Mouse (Mus musculus) forebrain, embryonic 16.5 days (tissue): ENCODE data around the gene Taok2. TPM values are rescaled to one million over a fixed set of nuclear protein-coding genes. Genes with fewer than 3 reads are reported as not detected.

Source experiments
- ATAC-seq: fragments of 200-750 bp; cut with Nextera tagmentation; 2 replicates; pipeline ENCODE4 v1.8.0; 2017; ENCODE audit warnings: mild to moderate bottlenecking, moderate library complexity
- H3K27ac ChIP-seq: fragments of 300-500 bp; sonication (generic); 2 replicates; pipeline ENCODE4 v1.5.1; 2014; ENCODE audit warnings: low read length, control low read depth
- H3K27me3 ChIP-seq: fragments of 300-500 bp; sonication (generic); replicated peaks from 2 replicates; pipeline ENCODE4 v1.6.1; 2014; ENCODE audit warnings: low read length; ENCODE audit not compliant: control insufficient read depth, insufficient read depth
- H3K36me3 ChIP-seq: fragments of 300-500 bp; sonication (generic); 2 replicates; pipeline ENCODE4 v1.6.1; 2014; ENCODE audit not compliant: control insufficient read depth, insufficient read depth
- H3K4me1 ChIP-seq: fragments of 300-500 bp; sonication (generic); replicated peaks from 2 replicates; pipeline ENCODE4 v1.6.1; 2014; ENCODE audit warnings: low read length; ENCODE audit not compliant: control insufficient read depth, insufficient read depth
- H3K4me2 ChIP-seq: fragments of 300-500 bp; sonication (generic); 2 replicates; pipeline ENCODE4 v1.6.1; 2014; ENCODE audit warnings: mild to moderate bottlenecking, low read length, control low read depth
- H3K4me3 ChIP-seq: fragments of 300-500 bp; sonication (generic); replicated peaks from 2 replicates; pipeline ENCODE4 v1.5.1; 2014; ENCODE audit warnings: mild to moderate bottlenecking, low read length, control low read depth
- H3K9ac ChIP-seq: fragments of 300-500 bp; sonication (generic); replicated peaks from 2 replicates; pipeline ENCODE4 v1.6.1; 2014; ENCODE audit warnings: low read depth, low read length, control low read depth
- H3K9me3 ChIP-seq: fragments of 300-500 bp; sonication (generic); 2 replicates; pipeline ENCODE4 v1.6.1; 2016; ENCODE audit warnings: low read length; ENCODE audit not compliant: control insufficient read depth
- WGBS: fragments of 180-500 bp; shearing (Covaris S2); extraction: QIAGEN DNeasy Blood & Tissue Kit; methylation state at CpG from one replicate; pipeline ENCODE4 v1.1.7; 2014; 5-methylcytosine and 5-hydroxymethylcytosine counted together
- polyA plus RNA-seq: library from polyadenylated mRNA; unstranded; fragments of >200 nt; fragmentation: Nextera tagmentation; extraction: Ambion mirVana; gene quantifications from 2 replicates; pipeline ENCODE4 v1.2.1, GENCODE M21; 2015

Taok2 gene
- polyA plus RNA-seq, 1 experiment from 2014 or later: 65.6 TPM

DNA sequence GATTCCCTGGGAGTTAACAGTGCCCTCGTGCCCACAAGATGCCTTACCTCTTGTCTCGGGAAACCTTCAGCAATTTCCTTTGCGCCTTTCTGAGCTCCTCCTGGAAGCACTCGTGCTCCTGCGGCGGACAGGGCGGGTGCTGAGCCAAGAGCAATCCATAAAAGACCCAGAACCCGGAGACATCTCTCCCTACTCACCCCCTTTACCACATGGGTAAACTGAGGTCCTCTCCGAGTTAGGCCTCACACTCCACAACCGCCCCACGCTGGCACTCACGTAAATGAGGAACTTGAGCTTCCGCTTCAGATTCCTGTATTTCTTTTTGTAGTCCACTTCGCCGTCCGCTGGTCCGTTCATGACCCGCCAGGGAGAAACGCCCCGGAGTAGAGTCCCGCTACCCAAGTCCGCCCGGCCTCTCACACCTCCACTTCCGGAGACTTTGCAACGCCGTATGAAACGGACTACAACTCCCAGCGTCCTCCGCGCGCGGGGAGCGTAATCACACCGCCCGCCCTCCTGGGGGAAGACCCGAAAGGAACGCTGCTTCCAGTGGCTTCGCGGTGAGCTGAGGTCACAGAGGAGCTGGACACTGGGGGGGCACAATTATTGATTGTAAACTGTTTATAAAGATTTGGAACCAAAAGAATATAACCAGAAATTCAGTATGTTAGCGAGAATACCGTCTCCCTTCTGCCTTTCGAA lies 22.9 kb downstream of the Taok2 start, which contains the start of gene Hirip3:
Gene Hirip3, plus strand, starts transcription at position 544 of the 702 bp plus-strand sequence.
- Histone ChIP-seq H3K36me3 (peaks cover 8% of the 10 kb centered on the region; the same call in 1 of the 2 replicates), H3K9ac (peak within 1 kb of the TSS; percentile 67), H3K27me3 (no peaks in the 10 kb centered on the region), H3K4me2 (peak within 1 kb of the TSS; percentile 87), H3K4me1 (peaks cover 22% of the 10 kb centered on the region), H3K9me3 (no peaks in the 10 kb centered on the region), H3K27ac (peak within 1 kb of the TSS; percentile 87), H3K4me3 (peak within 1 kb of the TSS; percentile 76)
- ATAC-seq: peak; percentile 92
- 3% methylated on average over 42 of the region's 42 CpGs for WGBS

DNA sequence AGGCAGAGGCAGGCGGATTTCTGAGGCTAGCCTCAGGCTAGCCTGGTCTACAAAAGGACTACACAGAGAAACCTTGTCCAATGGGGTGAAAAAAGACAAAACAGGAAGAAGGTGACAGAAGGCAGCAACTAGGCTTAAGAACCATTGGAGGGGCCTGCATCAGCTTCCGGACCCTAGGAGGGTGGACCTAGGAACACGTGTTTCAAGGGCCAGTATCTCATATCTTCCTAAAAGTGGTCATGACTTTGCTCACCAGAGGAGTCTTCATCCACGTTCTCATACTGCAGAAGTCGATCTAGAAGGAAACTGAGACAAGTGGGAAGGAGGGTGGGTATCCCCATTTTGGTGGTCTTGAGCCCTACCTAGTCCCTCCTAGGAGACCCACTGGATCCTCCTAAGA lies 23.5 kb downstream of the Taok2 start:
- ATAC-seq: no peak
- H3K27me3 ChIP-seq: no peaks in the 10 kb centered on the region
- peaks cover 3% of the 10 kb centered on the region; the same call in 1 of the 2 replicates for H3K36me3 ChIP-seq
- 69% methylated on average over 5 of the region's 5 CpGs for WGBS
- peak overlapping the region; percentile 87 for H3K4me2 ChIP-seq
- no peak overlapping the region for H3K27ac ChIP-seq
- peak overlapping the region; percentile 67 for H3K9ac ChIP-seq
- H3K4me1 ChIP-seq: peaks cover 22% of the 10 kb centered on the region
- H3K4me3 ChIP-seq: peak overlapping the region; percentile 76
- H3K9me3 ChIP-seq: no peaks in the 10 kb centered on the region

DNA sequence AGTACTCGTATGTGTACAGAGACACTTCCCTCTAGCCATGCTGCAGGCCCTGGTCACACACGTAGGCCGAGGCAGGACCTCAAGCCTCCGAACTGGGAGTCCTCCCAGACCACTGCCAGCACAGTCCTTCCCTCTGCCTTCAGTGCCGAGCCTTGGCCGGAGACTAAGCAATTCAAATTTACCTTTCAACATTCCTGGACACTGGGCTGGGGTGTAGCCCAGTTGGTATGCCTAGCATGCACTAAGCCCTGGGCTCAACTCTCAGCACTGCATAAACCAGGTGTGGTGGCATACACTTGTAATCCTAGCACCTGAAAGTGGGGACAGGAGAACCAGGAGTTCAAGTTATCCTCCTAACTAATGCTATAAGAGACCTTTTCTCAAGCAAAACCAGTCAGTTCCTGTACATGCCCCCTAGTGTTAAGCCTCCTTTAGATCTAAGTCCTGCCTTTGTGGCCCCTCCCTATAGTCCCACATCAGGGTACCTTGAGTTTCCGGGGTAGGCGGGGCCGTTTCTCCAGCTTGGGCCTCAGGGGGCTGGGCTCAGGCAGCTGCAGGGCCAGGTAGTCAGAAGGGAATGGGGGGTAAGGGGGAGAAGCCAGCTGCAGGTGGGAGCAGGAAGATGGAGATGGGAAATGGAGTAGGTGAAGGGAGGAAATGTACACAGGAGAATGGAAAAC lies 27.6 kb downstream of the Taok2 start:
- peaks cover 7% of the 10 kb centered on the region for H3K4me1 ChIP-seq
- H3K4me2 ChIP-seq: no peak overlapping the region
- no peaks in the 10 kb centered on the region for H3K27me3 ChIP-seq
- WGBS: 75% methylated on average over 9 of the region's 9 CpGs
- H3K36me3 ChIP-seq: peaks cover 11% of the 10 kb centered on the region; the same call in 1 of the 2 replicates
- H3K27ac ChIP-seq: no peak overlapping the region
- H3K9ac ChIP-seq: no peak overlapping the region
- no peak overlapping the region for H3K4me3 ChIP-seq
- ATAC-seq: no peak
- H3K9me3 ChIP-seq: no peaks in the 10 kb centered on the region

DNA sequence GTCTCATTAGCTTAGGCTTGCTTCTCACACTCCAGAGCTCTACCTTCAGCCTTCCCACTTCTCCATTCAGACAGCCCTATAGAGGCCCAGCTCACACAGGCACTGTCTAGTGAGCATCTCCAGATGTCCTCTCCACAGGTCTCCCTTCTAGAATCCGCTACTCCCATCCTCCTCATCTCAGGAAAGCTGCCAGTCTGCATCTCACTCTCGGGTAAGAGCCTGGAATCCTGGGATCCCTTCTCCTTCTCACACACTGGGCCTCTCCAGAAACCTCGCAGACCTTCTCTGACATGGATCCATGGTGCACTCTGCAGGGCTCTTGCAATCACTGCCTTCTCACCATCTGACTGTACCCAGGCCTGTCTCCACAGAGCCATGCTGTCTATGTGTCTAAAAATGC lies 28.9 kb downstream of the Taok2 start:
- no peak for ATAC-seq
- H3K9me3 ChIP-seq: no peaks in the 10 kb centered on the region
- WGBS: 71% methylated on average over 3 of the region's 3 CpGs
- no peak overlapping the region for H3K27ac ChIP-seq
- H3K4me3 ChIP-seq: no peak overlapping the region
- no peaks in the 10 kb centered on the region for H3K27me3 ChIP-seq
- H3K4me1 ChIP-seq: peaks cover under 1% of the 10 kb centered on the region
- H3K9ac ChIP-seq: no peak overlapping the region
- peaks cover 11% of the 10 kb centered on the region; the same call in 1 of the 2 replicates for H3K36me3 ChIP-seq
- no peak overlapping the region for H3K4me2 ChIP-seq

DNA sequence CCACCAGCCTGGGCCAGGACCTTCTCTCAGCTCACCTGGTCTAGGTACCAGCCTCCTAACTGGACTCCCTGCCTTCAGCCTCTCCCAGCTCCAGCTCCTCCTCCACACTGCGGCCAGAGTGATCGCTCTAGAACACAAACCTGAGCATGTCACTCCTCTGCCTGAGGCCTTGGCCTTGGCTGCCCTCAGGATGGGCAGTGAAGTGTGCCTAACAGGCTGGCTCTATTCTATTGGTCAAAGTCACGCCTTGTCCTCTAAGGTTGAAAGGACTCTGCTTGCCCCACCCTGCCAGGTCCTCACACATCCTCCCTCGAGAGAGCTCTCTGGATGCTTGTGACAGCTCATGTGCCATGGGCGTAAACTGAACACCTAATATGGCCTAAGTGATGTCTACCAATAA lies 31.0 kb downstream of the Taok2 start:
- Histone ChIP-seq H3K4me3 (no peak overlapping the region), H3K27ac (no peak overlapping the region), H3K9me3 (no peaks in the 10 kb centered on the region), H3K27me3 (peaks cover 2% of the 10 kb centered on the region; the same call in 1 of the 2 replicates), H3K9ac (no peak overlapping the region), H3K4me2 (no peak overlapping the region), H3K4me1 (peaks cover 9% of the 10 kb centered on the region), H3K36me3 (peaks cover 11% of the 10 kb centered on the region; the same call in 1 of the 2 replicates)
- no peak for ATAC-seq
- WGBS: 85% methylated on average over 5 of the region's 5 CpGs

DNA sequence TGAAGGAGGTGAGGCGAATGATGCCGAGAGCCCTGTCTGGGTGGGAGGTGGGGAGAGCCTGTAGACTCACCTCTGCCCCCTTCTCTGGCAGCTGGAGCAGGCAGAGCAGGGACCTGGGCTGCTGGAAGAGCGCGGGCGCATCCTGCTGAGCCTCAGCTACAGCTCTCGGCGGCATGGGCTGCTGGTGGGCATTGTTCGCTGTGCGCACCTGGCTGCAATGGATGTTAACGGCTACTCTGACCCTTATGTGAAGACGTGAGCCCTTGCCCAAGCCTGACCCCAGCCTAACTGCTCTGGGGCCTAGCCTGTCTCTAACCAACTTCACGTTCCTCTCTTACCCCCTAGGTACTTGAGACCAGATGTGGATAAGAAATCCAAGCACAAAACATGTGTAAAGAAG lies 33.3 kb downstream of the Taok2 start:
- no peak overlapping the region for H3K27ac ChIP-seq
- H3K4me3 ChIP-seq: no peak overlapping the region
- H3K4me1 ChIP-seq: peaks cover 19% of the 10 kb centered on the region
- H3K9ac ChIP-seq: no peak overlapping the region
- ATAC-seq: no peak
- peaks cover 11% of the 10 kb centered on the region; the same call in 1 of the 2 replicates for H3K36me3 ChIP-seq
- peaks cover 4% of the 10 kb centered on the region; the same call in 1 of the 2 replicates for H3K27me3 ChIP-seq
- H3K9me3 ChIP-seq: no peaks in the 10 kb centered on the region
- H3K4me2 ChIP-seq: no peak overlapping the region
- 41% methylated on average over 12 of the region's 12 CpGs for WGBS

DNA sequence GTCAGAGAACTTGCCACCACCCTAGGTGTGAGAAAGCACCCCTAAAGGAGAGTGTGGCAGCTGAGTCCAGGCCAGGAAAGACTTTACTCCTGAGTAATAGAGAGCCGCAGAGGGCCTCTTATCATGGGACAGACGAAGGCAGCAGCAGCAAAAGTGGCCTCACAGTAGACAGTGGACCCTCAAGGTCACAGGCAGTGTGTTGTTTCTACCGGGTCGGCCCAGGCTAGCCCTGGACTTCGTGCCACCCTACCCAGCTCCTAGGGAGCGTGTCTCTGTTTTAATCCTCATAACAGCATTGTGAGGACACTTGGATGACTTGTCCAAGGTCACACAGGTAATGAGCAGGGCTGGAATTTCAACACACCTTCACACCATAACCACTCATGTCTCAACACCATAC lies 34.3 kb downstream of the Taok2 start:
- Histone ChIP-seq H3K36me3 (peaks cover 11% of the 10 kb centered on the region; the same call in 1 of the 2 replicates), H3K27ac (no peak overlapping the region), H3K9ac (no peak overlapping the region), H3K4me2 (no peak overlapping the region), H3K27me3 (peaks cover 4% of the 10 kb centered on the region; the same call in 1 of the 2 replicates), H3K4me1 (peaks cover 19% of the 10 kb centered on the region), H3K9me3 (no peaks in the 10 kb centered on the region), H3K4me3 (no peak overlapping the region)
- WGBS: 93% methylated on average over 6 of the region's 6 CpGs
- ATAC-seq: no peak

DNA sequence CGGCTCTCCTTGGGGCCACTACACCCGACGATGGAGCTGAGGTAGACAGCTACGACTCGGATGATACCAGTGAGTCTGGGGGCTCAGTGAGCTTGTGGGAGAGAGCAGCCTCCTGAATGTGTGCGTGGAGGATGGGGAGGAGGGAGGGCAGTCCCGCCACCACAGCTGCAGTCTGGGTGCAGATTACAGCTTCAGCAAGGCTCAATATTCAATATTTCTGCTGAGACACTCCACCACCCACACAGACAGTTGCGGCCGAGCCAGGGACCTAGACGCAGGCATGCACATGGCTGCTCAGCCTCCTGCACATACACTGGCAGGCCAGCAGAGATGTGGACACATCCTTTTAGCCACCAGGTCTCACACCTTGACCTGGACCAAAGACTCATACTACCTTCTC lies 35.7 kb downstream of the Taok2 start:
- Histone ChIP-seq H3K9ac (peak overlapping the region; percentile 69), H3K27me3 (peaks cover 4% of the 10 kb centered on the region; the same call in 1 of the 2 replicates), H3K27ac (no peak overlapping the region), H3K4me2 (peak overlapping the region; percentile 100), H3K9me3 (no peaks in the 10 kb centered on the region), H3K4me1 (peaks cover 19% of the 10 kb centered on the region), H3K36me3 (0 out of 2 replicates have a peak, but pooled peaks cover 8% of the 10 kb centered on the region), H3K4me3 (peak overlapping the region; percentile 60)
- 28% methylated on average over 10 of the region's 10 CpGs for WGBS
- ATAC-seq: peak; percentile 47; the same call in 1 of the 2 replicates
